Mouse (Mus musculus): Measurements from ENCODE around the gene Zswim4. TPM values are rescaled to one million over a fixed set of nuclear protein-coding genes. Genes with fewer than 3 reads are reported as not detected.

Zswim4 gene
- polyA plus RNA-seq, 1 experiment from 2014 or later = 7.9 TPM

DNA sequence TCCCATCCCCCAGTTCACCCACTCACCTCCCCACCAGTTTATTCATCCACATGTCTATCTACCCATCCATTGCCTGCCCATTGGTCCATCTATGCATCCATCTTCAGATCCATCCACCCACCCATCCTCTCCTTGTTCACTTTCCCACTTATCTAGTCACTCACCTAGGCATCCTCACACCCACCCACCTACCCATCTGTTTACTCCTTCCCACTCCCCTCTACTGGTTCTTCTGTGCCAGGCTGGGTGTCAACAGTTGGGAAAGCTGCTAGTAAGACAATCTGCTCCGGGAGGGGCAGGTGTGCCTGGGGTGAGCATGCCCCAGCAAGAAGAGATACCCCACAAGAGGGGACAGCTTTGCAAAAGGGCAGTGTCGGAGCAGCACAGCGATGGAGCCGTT is 24.2 kb upstream of the Zswim4 start:
- 96% methylated on average over 4 of the region's 4 CpGs for WGBS

DNA sequence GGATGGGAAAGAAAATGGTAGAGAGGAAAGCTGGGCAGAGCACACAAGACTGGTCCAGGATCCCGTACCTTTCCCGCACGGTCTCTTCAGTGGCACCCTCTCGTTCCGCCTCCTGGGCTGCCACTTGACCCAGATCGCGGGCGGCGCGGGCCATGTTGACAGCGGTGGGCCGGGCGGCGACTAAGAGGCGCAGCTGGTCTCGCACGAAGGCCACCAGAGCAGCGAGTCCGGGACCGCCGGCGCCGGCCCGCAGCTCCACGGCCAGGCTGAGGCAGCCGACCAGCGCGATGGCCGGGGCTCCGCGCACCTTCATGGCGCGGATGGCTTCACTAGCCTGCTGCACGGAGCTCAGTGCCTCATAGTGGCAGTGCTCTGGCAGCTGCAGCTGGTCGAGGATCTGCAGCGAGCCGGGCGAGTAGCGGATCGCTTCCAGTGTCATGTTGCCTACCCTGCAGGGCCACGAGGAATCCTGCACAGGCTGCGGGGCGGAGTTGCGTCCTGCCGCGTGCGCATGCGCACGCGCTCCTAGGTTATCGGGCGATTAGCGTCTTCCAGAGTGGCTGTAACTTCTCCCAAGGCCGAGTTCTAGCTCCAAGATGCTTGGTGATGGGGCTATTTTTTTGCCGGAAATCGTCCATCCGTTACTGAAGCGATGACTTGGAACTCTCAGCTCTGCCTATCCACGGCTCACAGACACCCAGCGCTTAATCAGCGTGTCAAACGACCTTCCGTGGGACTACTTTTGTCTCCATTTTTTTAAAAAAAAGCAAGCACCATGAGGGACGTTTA is 20.2 kb upstream of the Zswim4 start, which contains the start of gene Mri1:
Mri1 (minus strand) TSS at position 505 of the 789 bp plus-strand sequence.
- no peaks in the 10 kb centered on the region for H3K9me3 ChIP-seq (ENCODE audit: control insufficient read depth, low read length)
- DNase-seq (ENCODE audit: low spot score) = peak; percentile 89
- H3K36me3 ChIP-seq (ENCODE audit: control insufficient read depth, insufficient read depth, low read length) = peaks cover 21% of the 10 kb centered on the region
- under 1% methylated on average over 64 of the region's 64 CpGs for WGBS
- H3K27me3 ChIP-seq (replicated peaks; ENCODE audit: control insufficient read depth, insufficient read depth, low read length) = no peaks in the 10 kb centered on the region
- ATAC-seq (replicated peaks; ENCODE audit: low FRiP score) = peak; percentile 86
- peak within 1 kb of the TSS; percentile 92 for H3K4me3 ChIP-seq (ENCODE audit: low read depth, low read length)
- peak within 1 kb of the TSS; percentile 94 for H3K27ac ChIP-seq (ENCODE audit: low read depth, low read length)
- peak within 1 kb of the TSS; percentile 94 for H3K9ac ChIP-seq (ENCODE audit: low read depth, low read length)
- peak within 1 kb of the TSS; percentile 97 for H3K4me2 ChIP-seq
- peaks cover 11% of the 10 kb centered on the region for H3K4me1 ChIP-seq (replicated peaks; ENCODE audit: control insufficient read depth, insufficient read depth, low read length)

More for the DNA sequence above, 24.2 kb upstream of the Zswim4 start:
- ATAC-seq (replicated peaks; ENCODE audit: low FRiP score) = no peak
- Histone ChIP-seq H3K9ac (ENCODE audit: low read depth, low read length) (no peak overlapping the region), H3K4me2 (no peak overlapping the region), H3K4me3 (ENCODE audit: low read depth, low read length) (no peak overlapping the region), H3K36me3 (ENCODE audit: control insufficient read depth, insufficient read depth, low read length) (peaks cover 13% of the 10 kb centered on the region; the same call in 1 of the 2 replicates), H3K9me3 (ENCODE audit: control insufficient read depth, low read length) (no peaks in the 10 kb centered on the region), H3K27ac (ENCODE audit: low read depth, low read length) (no peak overlapping the region), H3K4me1 (replicated peaks; ENCODE audit: control insufficient read depth, insufficient read depth, low read length) (peaks cover 8% of the 10 kb centered on the region), H3K27me3 (replicated peaks; ENCODE audit: control insufficient read depth, insufficient read depth, low read length) (no peaks in the 10 kb centered on the region)
- DNase-seq (ENCODE audit: low spot score) = no peak

DNA sequence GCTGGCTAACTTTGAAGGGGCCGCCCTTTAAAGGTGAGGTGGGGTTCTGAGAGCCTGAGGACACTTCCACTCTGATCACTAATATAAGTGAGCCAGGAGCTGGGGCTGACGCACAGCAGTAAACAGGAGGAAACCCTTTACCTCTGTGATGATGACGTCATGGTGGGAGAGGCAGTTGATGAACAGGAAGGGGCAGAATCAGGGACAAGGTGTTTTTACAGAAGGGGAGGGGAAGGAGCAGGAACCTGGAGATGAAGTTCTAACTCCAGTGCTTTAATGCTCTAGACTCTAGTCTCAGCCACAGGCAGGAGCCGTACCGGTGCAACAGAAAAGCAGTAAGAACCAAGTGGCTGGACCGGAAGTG is 19.6 kb upstream of the Zswim4 start:
- H3K36me3 ChIP-seq (ENCODE audit: control insufficient read depth, insufficient read depth, low read length) = peaks cover 17% of the 10 kb centered on the region

DNA sequence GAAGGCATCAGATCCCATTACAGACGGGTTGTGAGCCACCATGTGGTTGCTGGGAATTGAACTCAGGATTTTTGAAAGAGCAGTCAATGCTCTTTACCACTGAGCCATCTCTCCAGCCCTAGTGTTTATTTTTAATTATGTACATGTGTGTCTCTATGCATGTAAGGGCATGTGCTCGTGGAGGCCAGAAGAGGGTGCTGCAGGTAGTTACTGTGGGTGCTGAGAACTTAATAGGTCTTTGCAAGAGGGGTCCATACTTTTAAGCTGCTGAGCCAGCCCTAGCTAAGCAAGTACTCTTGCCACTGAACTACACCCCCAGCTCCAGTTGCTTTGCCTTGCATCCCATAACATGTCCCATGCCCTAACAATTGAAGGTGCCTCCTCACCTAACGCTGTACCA is 19.0 kb upstream of the Zswim4 start:
- H3K36me3 ChIP-seq (ENCODE audit: control insufficient read depth, insufficient read depth, low read length) = peaks cover 16% of the 10 kb centered on the region
- peaks cover 11% of the 10 kb centered on the region for H3K4me1 ChIP-seq (replicated peaks; ENCODE audit: control insufficient read depth, insufficient read depth, low read length)
- WGBS = 76% methylated on average over 3 of the region's 3 CpGs
- H3K27me3 ChIP-seq (replicated peaks; ENCODE audit: control insufficient read depth, insufficient read depth, low read length) = no peaks in the 10 kb centered on the region
- peak overlapping the region; percentile 94 for H3K9ac ChIP-seq (ENCODE audit: low read depth, low read length)
- H3K9me3 ChIP-seq (ENCODE audit: control insufficient read depth, low read length) = no peaks in the 10 kb centered on the region
- peak overlapping the region; percentile 92 for H3K4me3 ChIP-seq (ENCODE audit: low read depth, low read length)
- H3K4me2 ChIP-seq = peak overlapping the region; percentile 97
- ATAC-seq (replicated peaks; ENCODE audit: low FRiP score) = no peak
- no peak for DNase-seq (ENCODE audit: low spot score)
- no peak overlapping the region for H3K27ac ChIP-seq (ENCODE audit: low read depth, low read length)

More for the DNA sequence above, 19.6 kb upstream of the Zswim4 start:
- no peaks in the 10 kb centered on the region for H3K9me3 ChIP-seq (ENCODE audit: control insufficient read depth, low read length)
- peaks cover 11% of the 10 kb centered on the region for H3K4me1 ChIP-seq (replicated peaks; ENCODE audit: control insufficient read depth, insufficient read depth, low read length)
- DNase-seq (ENCODE audit: low spot score) (peak; percentile 44), ATAC-seq (replicated peaks; ENCODE audit: low FRiP score) (peak; percentile 22; the same call in 1 of the 2 replicates)
- peak overlapping the region; percentile 94 for H3K9ac ChIP-seq (ENCODE audit: low read depth, low read length)
- peak overlapping the region; percentile 94; the same call in 1 of the 2 replicates for H3K27ac ChIP-seq (ENCODE audit: low read depth, low read length)
- no peaks in the 10 kb centered on the region for H3K27me3 ChIP-seq (replicated peaks; ENCODE audit: control insufficient read depth, insufficient read depth, low read length)
- peak overlapping the region; percentile 97 for H3K4me2 ChIP-seq
- peak overlapping the region; percentile 92 for H3K4me3 ChIP-seq (ENCODE audit: low read depth, low read length)
- WGBS = 11% methylated on average over 6 of the region's 6 CpGs

- H3K9me3 ChIP-seq (ENCODE audit: control insufficient read depth, low read length) = no peaks in the 10 kb centered on the region
- H3K36me3 ChIP-seq (ENCODE audit: control insufficient read depth, insufficient read depth, low read length) = peaks cover 38% of the 10 kb centered on the region
- DNase-seq (ENCODE audit: low spot score) (peak; percentile 85), ATAC-seq (replicated peaks; ENCODE audit: low FRiP score) (peak; percentile 94)
- peaks cover 5% of the 10 kb centered on the region for H3K4me1 ChIP-seq (replicated peaks; ENCODE audit: control insufficient read depth, insufficient read depth, low read length)
- H3K4me3 ChIP-seq (ENCODE audit: low read depth, low read length) = peak within 1 kb of the TSS; percentile 96
- no peaks in the 10 kb centered on the region for H3K27me3 ChIP-seq (replicated peaks; ENCODE audit: control insufficient read depth, insufficient read depth, low read length)
- H3K27ac ChIP-seq (ENCODE audit: low read depth, low read length) = peak within 1 kb of the TSS; percentile 74
- 3% methylated on average over 52 of the region's 52 CpGs for WGBS
- peak within 1 kb of the TSS; percentile 69 for H3K4me2 ChIP-seq
- peak within 1 kb of the TSS; percentile 95 for H3K9ac ChIP-seq (ENCODE audit: low read depth, low read length)
Measured at GRCm38 (mm10) chr8:84249257-84250170, 12.7 kb upstream of the Zswim4 start, which contains the start of gene D8Ertd738e. Gene D8Ertd738e, minus strand, starts transcription at chr8:84249719.

DNA sequence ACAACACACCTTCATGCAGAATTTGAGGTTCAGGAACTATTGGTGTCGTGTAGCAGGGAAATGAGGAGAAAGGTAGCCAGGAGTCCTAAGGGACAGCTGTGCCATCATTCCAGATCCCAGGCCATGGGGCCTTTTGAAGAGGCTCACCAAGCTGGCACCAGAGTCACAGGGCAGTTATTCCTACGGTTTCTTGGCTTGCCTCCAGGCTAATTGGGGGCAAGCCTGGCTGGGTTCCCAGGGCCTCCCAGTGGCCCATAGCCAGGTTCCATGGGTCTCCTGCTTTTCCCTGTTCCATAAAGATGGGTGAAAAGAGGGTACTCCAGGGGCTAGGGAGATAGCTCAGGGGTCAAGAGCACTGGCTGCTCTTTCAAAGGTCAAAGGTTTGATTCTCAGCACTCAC is 5.0 kb upstream of the Zswim4 start:
- H3K27me3 ChIP-seq (replicated peaks; ENCODE audit: control insufficient read depth, insufficient read depth, low read length) = no peaks in the 10 kb centered on the region
- H3K4me3 ChIP-seq (ENCODE audit: low read depth, low read length) = no peak overlapping the region
- DNase-seq (ENCODE audit: low spot score) = no peak
- ATAC-seq (replicated peaks; ENCODE audit: low FRiP score) = no peak
- peaks cover 24% of the 10 kb centered on the region for H3K36me3 ChIP-seq (ENCODE audit: control insufficient read depth, insufficient read depth, low read length)
- no peaks in the 10 kb centered on the region for H3K9me3 ChIP-seq (ENCODE audit: control insufficient read depth, low read length)
- H3K27ac ChIP-seq (ENCODE audit: low read depth, low read length) = no peak overlapping the region
- H3K4me1 ChIP-seq (replicated peaks; ENCODE audit: control insufficient read depth, insufficient read depth, low read length) = no peaks in the 10 kb centered on the region; the same call in none of the 2 replicates
- H3K4me2 ChIP-seq = no peak overlapping the region
- WGBS = 84% methylated on average over 2 of the region's 2 CpGs
- no peak overlapping the region for H3K9ac ChIP-seq (ENCODE audit: low read depth, low read length)

DNA sequence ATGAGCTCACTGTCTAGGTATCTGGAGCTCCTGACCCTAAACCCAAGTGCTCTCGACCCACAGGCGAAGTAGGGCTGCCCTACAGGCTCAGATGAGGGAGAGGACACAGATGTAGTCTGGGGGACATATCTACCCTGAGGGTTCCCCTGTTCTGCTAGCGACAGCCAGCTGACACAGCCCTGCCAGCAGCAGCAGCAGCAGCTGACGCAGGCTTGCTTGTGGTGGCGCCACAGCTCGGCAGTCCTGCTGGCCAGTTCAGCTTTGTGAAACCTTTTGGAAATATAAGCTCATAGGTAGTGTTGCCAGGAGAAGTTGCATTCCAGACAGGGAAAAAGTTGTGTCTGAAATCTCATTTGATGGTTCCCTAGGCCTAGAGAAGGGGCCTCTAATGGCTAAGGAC is 4.3 kb upstream of the Zswim4 start:
- Histone ChIP-seq H3K27me3 (replicated peaks; ENCODE audit: control insufficient read depth, insufficient read depth, low read length) (no peaks in the 10 kb centered on the region), H3K36me3 (ENCODE audit: control insufficient read depth, insufficient read depth, low read length) (peaks cover 17% of the 10 kb centered on the region), H3K4me2 (no peak overlapping the region), H3K4me1 (replicated peaks; ENCODE audit: control insufficient read depth, insufficient read depth, low read length) (peaks cover 2% of the 10 kb centered on the region), H3K9ac (ENCODE audit: low read depth, low read length) (no peak overlapping the region), H3K4me3 (ENCODE audit: low read depth, low read length) (no peak overlapping the region), H3K27ac (ENCODE audit: low read depth, low read length) (no peak overlapping the region), H3K9me3 (ENCODE audit: control insufficient read depth, low read length) (no peaks in the 10 kb centered on the region)
- ATAC-seq (replicated peaks; ENCODE audit: low FRiP score) (no peak), DNase-seq (ENCODE audit: low spot score) (no peak)
- WGBS = 63% methylated on average over 6 of the region's 6 CpGs

GRCm38 (mm10) chr8:84237542-84238229 is 831 bp upstream of the Zswim4 start:
- peak overlapping the region; percentile 44; the same call in 1 of the 2 replicates for H3K27ac ChIP-seq (ENCODE audit: low read depth, low read length)
- DNase-seq (ENCODE audit: low spot score) (no peak), ATAC-seq (replicated peaks; ENCODE audit: low FRiP score) (no peak)
- no peaks in the 10 kb centered on the region for H3K9me3 ChIP-seq (ENCODE audit: control insufficient read depth, low read length)
- H3K27me3 ChIP-seq (replicated peaks; ENCODE audit: control insufficient read depth, insufficient read depth, low read length) = no peaks in the 10 kb centered on the region
- peaks cover 10% of the 10 kb centered on the region for H3K4me1 ChIP-seq (replicated peaks; ENCODE audit: control insufficient read depth, insufficient read depth, low read length)
- peak overlapping the region; percentile 86 for H3K4me3 ChIP-seq (ENCODE audit: low read depth, low read length)
- no peaks in the 10 kb centered on the region; the same call in 1 of the 2 replicates for H3K36me3 ChIP-seq (ENCODE audit: control insufficient read depth, insufficient read depth, low read length)
- peak overlapping the region; percentile 31 for H3K9ac ChIP-seq (ENCODE audit: low read depth, low read length)
- 17% methylated on average over 19 of the region's 19 CpGs for WGBS
- H3K4me2 ChIP-seq = peak overlapping the region; percentile 72

Data from liver, embryonic 11.5 days (tissue).